Mouse (Mus musculus): ENCODE data around the gene Kdm6b.

Kdm6b gene

GRCm38 (mm10) chr11:69419443-69419812 is 6.0 kb upstream of the Kdm6b start:
- DNase-seq (ENCODE audit: low spot score in 2 of 2), result peak in 1 of 2 experiments; percentile 46

DNA sequence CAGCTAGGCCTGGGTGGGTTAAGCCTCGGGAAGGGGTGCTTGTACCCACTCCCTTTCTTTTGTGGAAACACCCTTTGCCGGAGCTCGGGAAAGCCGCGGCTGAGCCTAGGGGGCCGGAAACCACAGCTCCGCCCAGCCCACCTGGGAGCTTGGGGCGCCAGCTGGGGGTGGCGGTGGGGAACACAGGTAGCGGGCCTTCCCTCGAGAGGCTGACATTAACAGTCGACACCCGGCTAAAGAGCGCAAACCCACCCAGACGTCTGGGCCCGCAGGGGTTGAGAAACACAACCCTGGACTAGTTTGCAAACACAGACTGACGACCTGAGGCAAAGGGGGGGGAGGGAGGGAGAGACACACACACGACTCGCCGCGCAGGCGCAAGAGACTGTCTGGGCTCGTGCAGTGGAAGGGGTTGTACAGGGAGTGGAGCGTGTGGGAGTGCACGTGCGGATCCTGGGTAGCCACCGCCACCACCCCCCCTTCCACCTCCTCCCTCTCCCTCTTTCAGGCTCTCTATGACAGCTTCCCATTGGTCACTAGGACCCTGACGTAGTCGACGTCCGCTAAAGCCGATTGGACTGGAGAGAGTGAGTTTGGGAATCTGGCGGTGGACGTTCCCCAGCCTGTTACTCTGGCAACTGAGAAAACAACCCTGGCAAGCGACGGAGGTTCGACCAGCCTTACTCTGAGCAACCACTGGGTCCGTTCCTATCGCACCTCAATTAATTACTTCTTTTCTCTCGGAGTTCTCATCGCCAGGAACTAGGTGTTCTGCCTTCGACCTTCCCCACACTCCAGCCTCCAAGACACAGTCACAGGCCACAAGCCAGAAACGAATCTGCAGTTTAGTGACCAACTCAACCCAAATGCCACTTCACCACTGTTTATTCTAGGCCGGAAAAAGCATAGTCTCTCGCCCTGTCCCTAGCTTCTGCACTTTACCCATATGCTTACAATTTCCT is 5.3 kb upstream of the Kdm6b start:
- peak; percentile 70 to 89 for DNase-seq (ENCODE audit: low spot score in 2 of 2)

GRCm38 (mm10) chr11:69417449-69418384 is 4.2 kb upstream of the Kdm6b start:
- DNase-seq (ENCODE audit: low spot score in 2 of 2), result peak; percentile 84 to 96

- no peak for DNase-seq (ENCODE audit: low spot score in 2 of 2)
Measured at GRCm38 (mm10) chr11:69416921-69417448, 3.5 kb upstream of the Kdm6b start.

DNA sequence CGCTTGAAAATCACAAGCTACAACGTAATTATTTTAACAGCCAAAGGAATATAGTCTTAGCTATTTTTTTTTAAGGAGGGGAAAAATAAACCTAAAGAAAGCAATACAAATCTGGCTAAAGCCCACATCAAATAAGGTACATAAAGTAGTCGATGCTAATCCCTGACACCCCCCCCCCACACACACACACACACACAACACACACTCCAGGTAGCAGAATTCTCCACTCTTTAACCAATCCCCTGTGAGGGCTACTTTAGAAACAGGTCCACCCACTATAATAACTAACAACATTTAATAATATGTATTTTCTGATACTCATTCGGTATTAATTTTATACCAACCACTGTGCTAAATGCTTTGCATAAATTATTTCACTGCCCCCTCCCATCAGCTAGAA is 3.0 kb upstream of the Kdm6b start:
- DNase-seq (ENCODE audit: low spot score in 2 of 2), result no peak

- DNase-seq (ENCODE audit: low spot score in 2 of 2), result peak in 1 of 2 experiments; percentile 53
Measured at GRCm38 (mm10) chr11:69415668-69416451, 2.4 kb upstream of the Kdm6b start.

GRCm38 (mm10) chr11:69415327-69415667 is 1.8 kb upstream of the Kdm6b start:
- peak in 1 of 2 experiments; percentile 69 for DNase-seq (ENCODE audit: low spot score in 2 of 2)

GRCm38 (mm10) chr11:69414421-69415326 is 1.2 kb upstream of the Kdm6b start:
- no peak for DNase-seq (ENCODE audit: low spot score in 2 of 2)

DNA sequence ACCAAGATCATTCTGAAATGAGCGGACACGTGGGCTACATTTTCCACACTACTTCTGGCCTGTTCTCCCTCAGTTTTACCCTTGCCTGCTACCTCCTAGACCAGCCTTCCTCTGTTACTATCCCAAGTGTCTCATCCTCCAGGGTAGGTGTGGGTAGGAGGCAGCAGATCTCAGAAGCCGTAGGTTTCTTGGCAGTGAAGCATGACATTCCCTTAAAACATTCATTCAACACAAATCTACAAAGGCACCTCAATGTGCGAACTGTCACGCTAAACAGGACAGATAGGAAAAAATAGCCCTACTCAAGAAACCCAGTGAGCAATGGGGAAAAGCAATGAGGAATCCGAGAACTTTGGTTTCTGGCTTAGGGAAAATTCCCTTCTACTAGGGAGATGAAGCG is 927 bp downstream of the Kdm6b start:
- DNase-seq (ENCODE audit: low spot score in 2 of 2), result no peak

- no peak for DNase-seq (ENCODE audit: low spot score in 2 of 2)
Measured at GRCm38 (mm10) chr11:69411538-69412203, 1.8 kb downstream of the Kdm6b start.

DNA sequence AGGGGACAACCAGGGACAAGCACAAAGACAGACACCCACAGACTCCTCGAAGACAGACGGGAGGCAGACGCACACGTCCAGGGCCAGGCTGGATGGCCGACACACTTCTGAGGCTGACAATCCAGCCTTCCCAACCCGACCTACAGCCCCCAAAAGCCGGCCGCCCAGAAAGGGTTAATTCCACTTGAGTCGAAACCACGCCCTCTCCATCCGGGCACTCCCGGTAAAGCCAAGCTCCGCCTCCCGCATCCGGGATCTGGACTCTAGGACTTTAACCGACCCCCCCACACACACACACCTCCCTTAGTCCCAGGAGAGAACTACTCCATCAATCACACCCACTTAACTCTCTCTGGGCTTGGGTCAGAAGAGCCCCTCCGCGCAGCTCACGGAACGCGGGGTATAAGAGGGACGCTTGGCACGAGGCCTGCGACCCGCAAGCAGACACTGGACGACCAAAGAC is 2.4 kb downstream of the Kdm6b start:
- peak; percentile 92 to 95 for DNase-seq (ENCODE audit: low spot score in 2 of 2)

GRCm38 (mm10) chr11:69410310-69411072 is 3.0 kb downstream of the Kdm6b start:
- no peak for DNase-seq (ENCODE audit: low spot score in 2 of 2)

DNA sequence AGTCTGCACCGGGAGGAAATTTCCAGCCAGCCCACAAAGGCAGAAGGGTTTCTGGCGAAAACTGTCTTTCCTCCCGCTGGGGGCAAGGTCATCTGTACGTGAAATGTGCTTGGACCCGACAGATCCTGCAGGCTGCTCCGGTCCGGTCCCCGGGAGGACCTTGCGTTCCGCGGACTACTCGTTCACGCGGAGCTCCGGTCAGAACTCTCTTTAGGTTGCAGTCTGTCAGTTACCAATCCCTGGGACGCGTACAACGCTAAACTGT is 3.5 kb downstream of the Kdm6b start:
- no peak for DNase-seq (ENCODE audit: low spot score in 2 of 2)

DNA sequence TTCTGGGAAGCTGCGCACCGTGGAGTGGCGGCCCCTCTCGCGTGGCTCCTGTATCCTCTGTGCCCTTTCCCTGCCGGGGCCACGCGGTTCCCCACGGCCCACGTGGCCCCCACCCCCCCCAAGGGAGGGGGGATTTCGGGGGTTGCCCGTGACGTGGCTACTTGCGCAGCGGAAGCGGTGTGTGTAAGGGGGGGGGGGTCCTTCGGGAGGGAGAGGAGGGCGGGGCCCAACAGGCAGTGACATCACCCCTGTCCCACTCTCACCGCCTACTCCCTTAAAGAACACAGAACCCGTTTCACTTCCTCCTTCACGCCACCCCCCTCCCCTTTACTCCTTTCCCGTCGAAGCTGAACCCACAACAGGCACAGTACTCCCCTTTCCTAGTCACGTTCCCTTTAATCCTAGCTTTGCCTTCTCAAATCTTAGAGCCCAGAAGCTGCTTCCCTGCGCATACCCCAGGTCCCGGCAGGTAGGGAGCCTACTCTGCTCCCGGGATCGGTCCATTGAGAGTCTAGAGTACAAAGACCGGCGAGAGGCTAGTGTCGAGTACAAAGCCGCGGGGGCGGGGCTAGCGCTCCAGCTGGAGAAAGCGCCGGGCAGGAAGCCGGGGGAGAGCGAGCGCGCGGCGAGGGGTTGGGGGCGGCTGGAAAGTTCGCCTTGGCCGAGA is 4.0 kb downstream of the Kdm6b start:
- peak in 1 of 2 experiments; percentile 77 for DNase-seq (ENCODE audit: low spot score in 2 of 2)

DNA sequence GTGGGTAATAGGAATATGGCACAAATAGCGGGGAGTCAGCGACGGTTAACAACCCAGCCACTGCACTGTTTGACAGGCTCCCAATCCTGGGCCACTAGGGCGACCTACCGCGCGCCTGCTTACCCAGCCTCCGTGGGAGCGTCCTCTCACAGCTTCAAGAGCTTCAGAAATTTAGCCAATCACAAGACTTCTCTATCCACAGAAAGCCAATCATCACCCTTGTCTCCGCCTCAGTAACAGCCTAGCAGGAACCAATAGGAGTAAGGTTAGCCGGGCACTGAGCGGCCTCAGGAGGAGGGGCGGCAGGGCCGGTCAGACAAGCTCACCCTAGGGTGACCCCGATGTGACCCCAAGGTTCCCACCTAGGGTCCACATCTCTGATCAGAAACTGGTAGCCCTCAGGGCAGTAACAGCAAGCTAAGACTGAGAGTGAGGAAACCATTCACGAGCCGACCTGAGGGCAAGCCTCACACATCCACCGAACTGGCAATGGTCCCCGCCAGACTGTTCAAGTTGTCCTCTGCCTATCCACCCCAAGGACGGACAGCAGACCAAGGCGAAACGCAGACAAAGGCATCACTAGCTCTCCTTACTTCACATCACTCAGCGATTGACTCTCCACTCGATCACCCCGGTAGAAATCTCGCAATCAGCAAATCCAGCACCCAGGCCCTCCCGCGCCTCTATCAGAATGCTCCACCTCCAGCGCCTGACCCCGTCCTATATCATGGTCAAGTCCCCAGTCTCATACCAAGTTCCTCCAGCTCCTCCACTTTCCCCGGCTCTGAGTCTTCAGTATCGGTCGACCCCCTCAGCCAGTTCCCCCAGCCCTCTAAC is 4.7 kb downstream of the Kdm6b start:
- DNase-seq (ENCODE audit: low spot score in 2 of 2), result no peak

- no peak for DNase-seq (ENCODE audit: low spot score in 2 of 2)
Measured at GRCm38 (mm10) chr11:69407724-69408004, 5.8 kb downstream of the Kdm6b start.

DNA sequence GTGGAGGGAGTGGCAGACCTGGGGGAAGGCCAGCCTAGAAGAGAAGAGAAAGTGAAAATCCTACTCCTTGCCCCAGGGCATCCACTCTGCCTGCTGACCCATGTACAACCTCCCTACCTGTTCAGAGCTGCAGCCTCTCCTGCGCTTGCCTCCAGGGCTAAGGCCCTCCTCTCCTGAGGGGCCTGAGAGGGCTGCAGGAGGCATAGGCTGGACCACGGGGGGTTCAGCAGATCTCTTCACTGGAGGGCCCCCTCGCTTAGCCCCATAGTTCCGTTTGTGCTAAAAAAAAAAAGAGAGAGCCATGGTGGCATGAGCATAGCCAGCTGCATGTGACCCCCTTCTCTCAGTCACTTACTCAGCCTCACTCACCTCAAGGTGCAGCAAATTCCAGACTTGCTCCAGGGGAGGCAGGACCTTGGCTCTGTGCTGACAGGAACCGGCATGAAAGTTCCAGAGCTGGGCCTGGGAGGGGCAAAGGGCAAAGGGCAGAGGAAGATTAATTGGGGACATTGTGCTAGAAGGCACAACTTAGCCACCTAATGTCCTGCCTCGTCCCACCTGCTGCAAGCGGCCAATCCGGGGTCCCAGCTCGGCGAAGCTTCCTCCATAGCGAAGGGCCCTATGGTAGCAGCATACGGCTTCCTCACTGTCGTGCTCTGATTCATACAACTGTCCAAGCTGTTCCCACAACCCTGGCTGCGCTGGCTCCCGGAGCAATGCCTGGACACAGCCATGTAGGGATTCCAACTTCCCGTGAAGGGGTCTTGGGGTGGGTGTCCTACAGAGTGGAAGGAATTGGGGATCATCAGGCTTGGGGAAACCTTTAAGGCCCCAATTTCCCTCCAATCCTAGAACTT is 6.4 kb downstream of the Kdm6b start:
- no peak for DNase-seq (ENCODE audit: low spot score in 2 of 2)
